Mouse (Mus musculus): ENCODE measurements around the gene Ucn2.

The Ucn2 gene

GRCm38 (mm10) chr9:108985710-108986109, at the start of gene Ucn2:
Gene Ucn2, plus strand, starts transcription at chr9:108986010.
- no peak for DNase-seq (ENCODE audit: low spot score in 2 of 2)

GRCm38 (mm10) chr9:108936418-108937364, 49.1 kb upstream of the Ucn2 start, which contains the start of gene Uqcrc1:
Gene Uqcrc1, plus strand, starts transcription at chr9:108936633.
- DNase-seq (ENCODE audit: low spot score in 2 of 2), result peak; percentile 95 to 98

- DNase-seq (ENCODE audit: low spot score in 2 of 2), result no peak
These were observed 40.7 kb upstream of the Ucn2 start for GRCm38 (mm10) chr9:108945111-108945510.

- DNase-seq (ENCODE audit: low spot score in 2 of 2), result no peak
These were observed 40.2 kb upstream of the Ucn2 start for GRCm38 (mm10) chr9:108945608-108946007.

GRCm38 (mm10) chr9:108949231-108949966, 36.4 kb upstream of the Ucn2 start:
- DNase-seq (ENCODE audit: low spot score in 2 of 2), result no peak

- DNase-seq (ENCODE audit: low spot score in 2 of 2), result no peak
These were observed 35.7 kb upstream of the Ucn2 start for GRCm38 (mm10) chr9:108949967-108950728.

- DNase-seq (ENCODE audit: low spot score in 2 of 2), result no peak
These were observed 32.7 kb upstream of the Ucn2 start, which contains the start of gene Col7a1 for GRCm38 (mm10) chr9:108953081-108953636. Gene Col7a1, plus strand, starts transcription at chr9:108953586.

GRCm38 (mm10) chr9:108955241-108955640, 30.6 kb upstream of the Ucn2 start:
- DNase-seq (ENCODE audit: low spot score in 2 of 2), result no peak

- DNase-seq (ENCODE audit: low spot score in 2 of 2), result no peak
These were observed 30.0 kb upstream of the Ucn2 start for GRCm38 (mm10) chr9:108955846-108956245.

GRCm38 (mm10) chr9:108963577-108963976, 22.2 kb upstream of the Ucn2 start:
- DNase-seq (ENCODE audit: low spot score in 2 of 2), result no peak

- no peak for DNase-seq (ENCODE audit: low spot score in 2 of 2)
These were observed 21.5 kb upstream of the Ucn2 start for GRCm38 (mm10) chr9:108964338-108964737.

GRCm38 (mm10) chr9:108970623-108971022, 15.2 kb upstream of the Ucn2 start:
- no peak for DNase-seq (ENCODE audit: low spot score in 2 of 2)

- DNase-seq (ENCODE audit: low spot score in 2 of 2), result no peak
These were observed 9.3 kb upstream of the Ucn2 start for GRCm38 (mm10) chr9:108976483-108976882.

GRCm38 (mm10) chr9:108977966-108978365, 7.8 kb upstream of the Ucn2 start:
- DNase-seq (ENCODE audit: low spot score in 2 of 2), result no peak

GRCm38 (mm10) chr9:108982498-108982897, 3.3 kb upstream of the Ucn2 start:
- DNase-seq (ENCODE audit: low spot score in 2 of 2), result no peak

GRCm38 (mm10) chr9:108983209-108983608, 2.6 kb upstream of the Ucn2 start:
- no peak for DNase-seq (ENCODE audit: low spot score in 2 of 2)

GRCm38 (mm10) chr9:108987704-108988350, 2.0 kb downstream of the Ucn2 start:
- DNase-seq (ENCODE audit: low spot score in 2 of 2), result peak in 1 of 2 experiments; percentile 30

- DNase-seq (ENCODE audit: low spot score in 2 of 2), result no peak
These were observed 4.1 kb downstream of the Ucn2 start for GRCm38 (mm10) chr9:108989802-108990461.

- no peak for DNase-seq (ENCODE audit: low spot score in 2 of 2)
These were observed 4.6 kb downstream of the Ucn2 start for GRCm38 (mm10) chr9:108990462-108990820.

- DNase-seq (ENCODE audit: low spot score in 2 of 2), result peak; percentile 77 to 95
These were observed 5.7 kb downstream of the Ucn2 start, which contains the start of gene Pfkfb4 for GRCm38 (mm10) chr9:108991428-108992084. Gene Pfkfb4, plus strand, starts transcription at chr9:108991778.
